Mouse (Mus musculus) ovary, postnatal 36 days (tissue): ENCODE data around the gene Marveld1.

Experiments
- DNase-seq: peaks from one replicate; pipeline ENCODE4 v3.0.0; 2022; ENCODE audit warnings: low spot score, mixed read lengths

The Marveld1 gene

DNA sequence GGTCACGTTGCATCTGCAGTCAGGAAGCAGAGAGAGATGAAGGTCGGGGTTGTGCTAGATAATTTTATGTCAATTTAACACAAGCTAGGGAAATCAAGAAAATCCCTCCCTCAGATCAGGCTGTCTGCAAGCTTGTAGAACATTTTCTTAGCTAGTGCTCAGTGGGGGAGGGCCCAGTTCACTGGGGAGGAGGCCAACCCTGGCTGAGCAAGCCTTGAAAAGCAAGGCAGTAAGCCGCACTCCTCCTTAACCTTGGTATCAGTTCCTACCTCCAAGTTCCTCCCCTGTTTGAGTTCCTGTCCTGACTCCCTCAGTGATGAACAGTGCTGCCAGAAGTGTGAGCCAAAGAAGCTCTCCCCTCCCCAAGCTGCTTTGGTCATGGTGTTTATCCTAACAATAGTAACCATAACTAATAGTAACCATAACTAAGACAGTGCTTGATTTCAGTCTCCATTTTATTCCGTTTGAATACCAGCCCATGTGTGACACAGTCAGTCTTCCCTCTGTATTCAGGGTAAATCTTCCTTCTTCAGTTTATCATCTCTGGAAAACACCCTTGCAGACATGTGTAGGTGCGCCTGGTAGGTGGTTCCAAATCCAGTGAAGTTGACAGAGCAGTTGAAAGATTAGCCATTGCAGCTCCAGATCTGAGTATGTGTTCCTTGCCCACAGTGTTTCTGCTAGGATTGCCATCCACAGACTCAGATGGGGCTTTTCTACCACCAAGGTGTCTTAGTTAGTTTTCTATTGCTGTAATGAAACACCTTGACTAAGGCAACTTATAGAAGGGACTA, 7.3 kb upstream of the Marveld1 start:
- DNase-seq: no peak

DNA sequence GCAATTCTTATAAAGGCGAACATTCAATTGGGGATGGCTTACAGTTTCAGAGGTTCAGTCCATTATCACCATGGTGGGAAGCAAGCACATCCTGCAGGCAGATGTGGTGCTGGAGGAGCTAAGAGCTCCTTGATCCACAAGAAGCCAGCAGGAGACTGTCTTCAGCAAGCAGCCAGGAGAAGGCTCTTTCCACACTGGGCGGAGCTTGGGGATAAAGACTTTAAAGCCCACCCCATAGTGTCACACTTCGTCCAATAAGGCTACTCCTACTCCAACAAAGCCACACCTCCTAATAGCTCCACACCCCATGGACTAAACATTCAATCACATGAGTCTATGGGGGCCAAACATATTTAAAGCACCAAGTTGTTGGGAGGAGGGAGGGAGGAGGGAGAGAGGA, 5.2 kb upstream of the Marveld1 start:
- DNase-seq: no peak

DNA sequence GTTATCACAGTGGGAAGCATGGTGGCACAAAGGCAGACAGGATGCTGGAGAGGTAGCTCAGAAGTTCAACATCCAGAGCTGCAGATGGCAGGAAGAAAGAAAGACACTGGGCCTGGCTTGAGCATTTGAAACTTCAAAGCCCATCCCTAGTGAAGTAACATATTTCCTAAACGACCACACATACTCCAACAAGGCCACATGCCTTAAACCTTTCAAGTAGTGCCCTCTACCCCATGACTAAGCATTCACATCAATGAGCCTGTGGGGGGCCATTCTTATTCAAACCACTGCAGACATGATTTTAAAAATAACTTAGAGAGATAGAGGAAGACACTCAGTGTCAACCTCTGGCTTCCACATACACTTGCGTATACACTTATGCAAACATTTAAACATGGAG, 4.4 kb upstream of the Marveld1 start:
- no peak for DNase-seq

DNA sequence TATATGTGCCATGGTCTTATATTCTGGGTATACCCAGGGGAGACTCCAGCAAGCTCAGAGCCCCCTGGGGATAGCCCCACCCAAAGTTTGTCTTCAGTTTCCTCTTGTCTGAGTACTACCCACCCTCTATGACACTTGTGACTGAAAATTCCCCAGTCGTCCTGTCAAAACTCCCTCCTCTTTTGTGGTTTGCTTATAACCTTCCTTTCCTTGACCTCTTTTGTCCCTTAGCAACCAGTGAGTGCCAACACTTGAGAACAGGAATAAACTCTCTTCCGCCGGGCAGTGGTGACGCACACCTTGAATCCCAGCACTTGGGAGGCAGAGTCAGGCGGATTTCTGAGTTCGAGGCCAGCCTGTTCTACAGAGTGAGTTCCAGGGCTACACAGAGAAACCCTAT, 3.1 kb upstream of the Marveld1 start:
- no peak for DNase-seq

DNA sequence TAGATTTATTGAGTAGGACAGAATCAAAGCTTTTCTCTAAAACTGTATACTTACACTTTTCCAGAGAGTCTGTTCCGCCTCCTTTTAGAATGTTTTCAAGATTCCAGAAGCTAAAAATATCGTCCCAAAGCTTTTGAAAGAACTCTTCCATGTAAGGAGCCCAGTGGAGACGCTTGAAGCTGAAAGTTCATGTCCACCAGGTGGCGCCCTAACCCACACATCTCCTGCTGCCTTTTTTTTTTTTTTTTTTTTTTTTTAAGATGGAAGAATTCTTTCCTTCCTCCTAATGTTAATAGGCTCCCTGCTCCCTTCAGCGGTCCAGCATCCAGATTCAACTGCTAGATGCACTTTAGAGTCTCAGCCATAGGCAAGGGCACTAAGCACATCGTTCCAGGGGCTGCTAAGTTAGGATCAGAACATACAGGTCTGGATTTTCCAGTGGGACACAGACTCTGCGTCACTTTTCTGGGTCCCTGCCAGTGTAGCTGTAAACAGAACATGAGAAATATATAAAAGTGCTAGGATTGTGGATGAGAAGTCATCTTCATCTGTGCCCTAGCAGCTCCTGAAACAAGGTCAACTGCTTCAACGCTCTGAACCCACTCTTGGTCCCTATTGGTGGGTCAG, 2.5 kb upstream of the Marveld1 start:
- peak; percentile 81 for DNase-seq

DNA sequence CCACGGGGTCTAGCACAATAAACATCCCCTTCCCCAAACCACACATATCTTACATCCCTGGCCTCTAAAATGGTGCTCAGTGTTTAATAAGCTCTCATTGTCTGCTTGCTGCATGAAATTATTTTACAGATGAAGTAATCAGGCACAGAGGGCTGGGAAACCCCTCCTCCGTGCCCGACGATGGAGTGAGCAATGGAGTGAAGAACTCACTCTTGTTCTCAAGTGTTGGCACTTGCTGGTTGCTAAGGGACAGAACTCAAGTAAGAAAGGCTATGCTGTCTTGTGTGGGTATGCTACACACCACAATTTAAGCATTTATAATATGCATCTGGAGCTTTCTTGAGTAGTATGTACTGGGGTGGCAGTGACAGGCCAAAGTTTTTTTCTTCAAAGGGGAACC, 2.0 kb upstream of the Marveld1 start:
- DNase-seq: no peak

DNA sequence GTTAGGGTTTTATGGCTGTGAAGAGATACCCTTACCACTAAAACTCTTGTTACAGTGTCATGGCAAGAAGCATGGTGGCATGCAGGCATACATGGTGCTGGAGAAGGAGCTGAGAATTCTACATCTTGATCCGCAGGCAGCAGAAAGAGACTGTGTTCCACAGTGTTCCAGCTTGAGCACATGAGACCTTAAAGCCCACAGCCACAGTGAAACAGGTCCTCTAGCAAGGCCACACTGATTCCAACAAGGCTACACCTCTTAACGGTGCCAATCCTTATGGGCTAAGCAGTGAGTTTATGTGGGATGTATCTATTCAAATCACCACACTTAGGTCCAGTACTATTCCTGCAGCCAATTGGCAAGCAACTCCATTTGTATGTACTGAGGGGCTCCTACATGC, 1.5 kb upstream of the Marveld1 start:
- DNase-seq: no peak

DNA sequence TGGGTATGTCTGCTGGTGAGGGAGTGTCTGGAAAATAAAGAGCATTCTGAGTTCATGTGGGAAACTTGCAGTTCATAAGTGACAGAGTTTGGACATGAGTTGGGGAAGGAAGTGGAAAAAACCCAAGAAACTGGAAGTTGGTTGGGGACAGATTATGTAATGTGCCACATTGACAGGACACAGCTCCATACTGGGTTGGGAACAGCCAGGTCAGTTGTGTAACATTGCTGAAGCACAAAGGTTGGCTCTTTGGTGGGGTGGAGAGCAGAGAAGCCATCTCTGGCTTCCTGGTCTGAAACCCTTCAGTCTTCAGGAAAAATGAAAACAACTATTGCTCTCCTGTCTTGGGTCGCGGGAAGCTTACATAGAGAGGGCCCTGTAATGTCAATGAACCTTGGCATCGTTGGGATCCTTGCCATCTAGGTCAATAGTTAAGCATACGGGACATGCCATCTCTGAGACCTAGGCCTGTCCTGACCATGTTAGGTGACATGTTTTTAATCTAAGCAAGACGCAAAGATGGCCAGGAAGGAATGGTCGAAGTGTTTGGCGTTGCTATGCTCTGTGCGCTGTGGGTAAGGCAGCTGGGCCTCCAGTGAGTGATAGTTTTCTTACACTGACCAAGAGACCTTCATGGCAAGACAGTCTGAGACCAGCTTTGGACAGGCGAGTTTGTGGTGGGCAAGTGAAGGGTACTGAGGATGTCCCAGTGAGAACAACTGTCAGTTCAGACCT, 757 bp upstream of the Marveld1 start:
- no peak for DNase-seq

DNA sequence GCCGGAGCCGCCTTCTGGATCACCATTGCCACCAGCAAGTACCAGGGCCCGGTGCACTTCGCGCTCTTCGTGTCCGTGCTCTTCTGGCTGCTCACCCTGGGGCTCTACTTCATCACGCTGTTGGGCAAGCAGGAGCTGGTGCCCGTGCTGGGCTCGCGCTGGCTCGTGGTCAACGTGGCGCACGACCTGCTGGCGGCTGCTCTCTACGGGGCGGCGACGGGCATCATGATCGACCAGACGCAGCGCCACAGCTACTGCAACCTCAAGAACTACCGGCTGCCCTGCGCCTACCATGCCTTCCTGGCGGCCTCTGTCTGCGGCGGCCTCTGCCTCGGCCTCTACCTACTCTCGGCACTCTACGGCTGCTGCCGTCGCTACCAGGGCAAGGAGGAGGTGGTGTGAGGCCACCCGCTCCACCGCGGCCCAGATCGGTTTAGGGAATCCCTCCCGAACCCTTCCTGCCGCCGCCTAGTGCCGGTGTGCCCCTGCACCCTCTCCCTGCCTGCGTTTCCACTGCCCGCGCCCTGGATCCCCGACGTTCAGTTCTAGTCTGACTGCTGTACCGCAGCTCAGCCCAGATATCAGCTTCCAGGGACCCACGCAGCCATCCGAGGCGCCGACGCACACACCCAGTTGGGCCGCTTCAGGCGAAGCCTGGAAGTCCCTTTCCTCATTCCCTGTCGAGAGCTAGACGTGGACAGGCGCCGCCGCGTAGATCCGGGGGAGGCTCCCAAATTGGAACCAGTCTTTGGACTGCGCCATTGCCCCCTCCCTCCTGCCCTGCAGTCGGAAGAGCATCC, 769 bp downstream of the Marveld1 start:
- peak; percentile 70 for DNase-seq

DNA sequence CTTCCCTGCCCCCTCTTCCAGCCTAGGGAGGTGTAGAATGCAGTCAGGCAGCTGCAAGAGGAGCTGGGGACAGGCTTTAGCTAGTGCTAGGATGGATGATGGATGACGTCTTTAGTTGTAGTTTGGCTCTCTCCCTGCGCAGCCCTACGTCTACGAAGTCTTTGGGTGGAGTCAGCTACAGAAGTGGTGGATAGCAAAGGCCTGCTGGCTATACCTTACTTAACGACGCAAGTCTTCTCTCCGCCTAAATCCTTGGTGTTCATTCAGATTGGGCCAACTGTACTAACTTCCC, 1.3 kb downstream of the Marveld1 start:
- DNase-seq: no peak

DNA sequence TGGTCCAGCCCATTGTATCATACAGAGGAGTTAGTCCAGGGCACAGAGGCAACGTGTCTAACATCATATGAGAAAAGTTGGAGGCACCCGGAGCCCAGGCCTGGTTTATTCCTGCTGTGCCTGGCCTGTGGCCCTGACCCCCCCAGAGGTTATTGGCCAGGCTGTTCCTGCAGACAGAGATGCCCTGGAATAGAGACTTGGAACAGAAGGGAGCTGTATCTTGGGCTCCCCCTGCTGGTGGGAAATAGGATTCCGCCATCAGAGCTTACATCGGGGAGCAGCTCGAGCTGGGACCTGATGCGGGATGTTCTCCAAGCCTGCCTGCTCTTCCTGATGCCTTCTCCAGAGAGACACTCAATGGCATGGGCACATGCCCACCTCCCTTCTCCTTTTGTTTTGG, 4.8 kb downstream of the Marveld1 start:
- DNase-seq: peak; percentile 81

DNA sequence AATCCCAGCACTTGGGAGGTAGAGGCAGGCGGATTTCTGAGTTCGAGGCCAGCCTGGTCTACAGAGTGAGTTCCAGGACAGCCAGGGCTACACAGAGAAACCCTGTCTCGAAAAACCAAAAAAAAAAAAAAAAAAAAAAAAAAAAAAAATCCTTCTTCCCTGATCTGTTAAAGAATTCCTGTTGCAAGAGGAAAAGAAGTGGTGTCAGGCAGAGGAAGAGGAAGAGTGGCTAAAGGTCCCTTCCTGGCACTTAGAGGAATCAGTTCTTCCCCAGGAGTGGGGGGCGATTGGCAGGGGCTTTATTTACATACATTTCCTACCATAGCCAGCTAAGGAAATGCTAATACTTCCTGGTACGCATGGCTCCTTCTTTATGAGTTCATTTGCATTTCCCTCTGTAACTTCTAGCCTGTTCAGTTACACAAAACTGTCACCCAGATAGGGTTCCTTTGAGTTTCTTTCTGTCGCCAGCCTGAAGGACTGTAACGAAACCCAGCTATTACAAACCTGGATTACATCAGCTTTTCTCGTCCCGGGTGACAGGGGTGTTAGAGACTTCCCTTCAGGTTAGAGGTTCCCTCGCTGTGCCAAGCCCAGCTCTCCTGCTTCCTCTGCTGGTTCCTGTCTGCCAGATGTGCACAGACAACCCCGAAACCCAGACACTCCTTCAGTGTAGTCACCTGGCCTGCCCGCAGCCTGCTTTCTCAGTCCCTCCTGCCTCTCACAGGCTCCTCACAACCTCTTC, 10.5 kb downstream of the Marveld1 start:
- no peak for DNase-seq

DNA sequence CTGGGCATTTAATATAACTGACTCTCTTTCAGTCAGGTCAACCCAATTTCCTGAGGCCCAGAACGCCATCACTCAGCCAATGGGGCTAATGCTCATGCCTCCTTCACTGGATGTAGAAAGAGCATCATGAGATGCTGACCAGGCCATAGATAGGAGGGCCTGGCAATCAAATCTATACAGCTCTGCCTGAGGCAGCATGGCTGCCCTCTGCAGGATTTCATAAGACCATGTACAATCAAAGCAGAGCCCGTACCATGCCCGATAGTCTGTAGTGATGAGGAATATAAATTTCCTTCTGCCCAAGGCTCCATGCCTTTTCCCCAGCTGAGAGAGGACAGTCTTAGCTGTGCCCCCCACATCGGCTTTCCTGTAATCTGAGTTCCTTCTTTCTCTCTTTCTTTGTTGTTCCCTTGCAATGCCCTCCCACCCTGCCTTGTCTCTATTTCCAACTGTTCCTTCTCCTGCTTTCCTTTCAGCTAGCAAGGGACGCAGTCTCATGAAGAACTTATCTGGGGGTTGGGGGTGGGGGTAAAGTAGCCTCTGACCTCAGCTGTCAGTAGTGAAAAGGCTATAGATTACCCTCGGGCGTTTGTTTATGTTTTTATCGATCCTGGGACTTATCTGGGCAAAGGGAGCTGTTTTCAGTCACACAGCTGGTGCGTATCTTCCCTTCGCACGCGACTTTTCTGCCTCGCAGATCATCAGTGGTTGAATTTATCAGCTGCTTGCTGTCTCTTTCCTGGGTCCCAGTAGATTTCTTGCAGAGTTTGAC, 11.2 kb downstream of the Marveld1 start:
- DNase-seq: no peak

DNA sequence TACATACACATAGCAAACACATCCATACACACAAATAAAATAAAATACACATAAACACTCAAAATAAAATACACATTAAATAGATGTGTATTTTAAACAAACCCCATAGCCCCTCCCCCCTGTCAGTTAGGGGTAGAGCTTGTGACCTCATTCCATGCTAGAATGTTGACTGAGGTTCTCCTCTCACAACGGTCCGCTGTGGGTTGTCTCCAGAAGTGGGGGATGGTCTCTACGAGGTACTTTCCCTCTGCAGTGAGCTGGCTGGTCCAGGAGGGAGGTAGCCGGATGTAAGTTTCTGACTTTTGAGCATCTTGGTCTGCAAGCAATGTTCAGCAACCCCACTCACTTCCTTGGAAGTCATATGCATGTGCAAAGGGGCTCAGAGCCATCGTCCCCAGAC, 16.6 kb downstream of the Marveld1 start, which contains the start of gene Zfyve27:
Zfyve27 (plus strand) TSS at position 188 of the 400 bp plus-strand sequence.
- no peak for DNase-seq

DNA sequence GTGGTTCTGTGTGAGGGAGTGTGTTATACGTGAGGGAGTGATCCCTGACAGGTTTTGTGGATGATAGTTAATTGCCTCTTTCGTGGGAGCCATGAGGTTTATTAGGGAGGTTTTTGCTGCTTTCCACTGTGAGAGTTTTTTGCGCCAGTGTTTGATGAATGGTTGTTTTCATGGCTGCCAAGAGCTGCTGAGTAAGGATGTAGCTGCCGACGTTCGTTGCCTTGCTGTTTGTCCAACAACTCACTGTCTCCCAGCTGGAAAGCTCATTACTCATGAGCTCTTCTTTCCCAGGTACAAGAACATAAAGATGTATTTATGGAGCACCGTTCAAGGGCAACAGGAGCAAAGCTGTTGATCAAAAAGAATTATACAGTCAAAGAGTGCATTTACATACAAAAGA, 17.0 kb downstream of the Marveld1 start:
- DNase-seq: no peak

DNA sequence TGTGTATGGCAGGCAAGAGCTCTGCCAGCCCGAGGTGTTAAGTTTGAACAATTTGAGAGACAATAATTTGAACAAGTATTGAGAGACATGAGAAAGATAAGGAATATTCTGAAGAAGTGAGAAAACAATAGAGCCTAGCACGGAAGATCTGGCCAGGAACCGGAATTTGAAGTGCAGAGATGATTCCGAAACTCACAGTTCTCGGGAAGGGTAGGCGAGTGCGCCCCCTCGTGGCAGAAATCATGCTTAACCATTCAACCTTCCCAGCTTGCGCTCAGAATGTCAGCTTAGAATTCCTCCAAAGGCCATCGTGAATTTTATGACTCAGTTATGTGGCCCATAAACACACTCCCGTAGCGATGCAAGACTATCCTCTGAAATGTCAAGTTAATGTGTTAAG, 18.9 kb downstream of the Marveld1 start:
- DNase-seq: peak; percentile 84

DNA sequence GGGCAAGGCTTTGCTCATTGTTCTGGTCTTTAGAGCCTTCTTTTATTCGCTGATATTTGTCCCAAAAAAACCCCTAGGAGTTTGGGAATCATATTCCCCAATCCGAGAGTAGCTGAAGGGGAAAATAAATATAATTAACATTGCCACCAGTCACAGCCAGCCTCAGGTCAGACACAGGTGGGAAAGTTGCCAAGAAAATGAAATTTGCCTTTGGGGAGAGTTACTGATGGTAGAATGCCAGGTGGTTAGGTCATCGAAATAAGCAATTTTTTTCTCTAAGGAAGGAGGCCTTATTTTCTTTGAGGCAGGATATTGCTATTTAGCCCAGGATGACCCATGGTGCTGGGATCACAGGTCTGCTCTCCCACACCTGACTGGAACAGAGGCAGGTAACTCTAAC, 19.6 kb downstream of the Marveld1 start:
- DNase-seq: no peak

DNA sequence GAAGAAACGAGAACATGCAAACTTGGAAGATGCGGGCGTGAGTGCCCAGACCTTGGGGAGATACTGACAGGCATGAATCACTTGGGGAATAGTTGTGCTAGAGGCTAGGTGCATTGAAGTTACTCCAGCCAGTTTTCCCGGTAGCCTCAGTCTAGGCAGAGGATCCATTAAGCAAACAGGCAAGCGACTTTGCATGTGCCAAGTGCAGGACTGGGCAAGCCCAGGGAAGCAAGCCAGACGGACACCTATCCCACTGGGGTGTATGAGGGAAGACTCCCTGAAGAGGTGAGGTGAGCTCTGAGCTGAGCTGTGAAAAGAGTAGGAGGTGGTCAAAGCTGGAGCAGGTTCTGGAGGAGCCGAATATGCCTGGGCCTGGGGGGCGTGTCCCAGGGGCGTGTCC, 20.3 kb downstream of the Marveld1 start:
- no peak for DNase-seq

DNA sequence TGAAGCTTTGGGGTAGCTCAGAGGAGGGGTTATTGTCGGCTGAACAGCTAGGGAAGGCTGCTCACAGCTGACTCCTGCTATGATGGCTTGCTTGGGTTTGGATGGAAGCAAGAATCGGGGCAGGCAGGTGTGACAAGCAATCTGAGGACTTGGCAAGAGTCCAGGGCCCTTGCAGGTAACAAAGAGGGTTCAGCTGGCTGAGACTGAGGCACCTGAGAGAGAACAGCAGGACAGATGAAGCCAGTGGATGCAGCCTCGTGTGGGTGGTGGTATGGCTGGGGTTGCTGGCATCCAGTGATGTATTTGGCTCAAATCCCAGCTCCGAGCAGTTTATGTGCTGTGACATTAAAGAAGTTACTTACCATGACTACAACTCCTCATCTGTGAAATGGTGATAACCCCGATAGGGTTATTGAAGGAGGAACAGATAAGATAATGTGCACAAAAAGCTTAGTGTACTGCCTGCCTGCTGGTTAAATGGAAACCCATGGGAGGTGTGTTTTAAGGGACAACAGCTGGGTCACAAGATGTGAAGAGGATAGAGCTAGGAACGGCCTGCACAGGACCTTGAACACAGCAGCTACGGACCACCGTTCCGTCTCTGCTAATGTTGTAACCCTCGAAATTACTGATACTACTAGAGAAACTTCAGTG, 22.2 kb downstream of the Marveld1 start:
- no peak for DNase-seq
